Mouse (Mus musculus) cerebellum, postnatal 14 days (tissue): Measurements from ENCODE around the gene Myo1d.

Source experiments
- DNase-seq, 2 experiments: peaks; one replicate each; pipeline ENCODE4 v3.0.0; 2021; ENCODE audit warnings: mixed read lengths in 2 of 2

Myo1d gene

GRCm38 (mm10) chr11:80778916-80779526 is 804 bp downstream of the Myo1d start:
- DNase-seq: no peak

GRCm38 (mm10) chr11:80778157-80778556 is 1.7 kb downstream of the Myo1d start:
- DNase-seq: no peak

GRCm38 (mm10) chr11:80777708-80778107 is 2.1 kb downstream of the Myo1d start:
- DNase-seq: no peak

- DNase-seq: no peak
Observed at GRCm38 (mm10) chr11:80775535-80775934, 4.3 kb downstream of the Myo1d start.

GRCm38 (mm10) chr11:80772595-80773210 is 7.1 kb downstream of the Myo1d start:
- no peak for DNase-seq

GRCm38 (mm10) chr11:80771596-80772250 is 8.1 kb downstream of the Myo1d start:
- no peak for DNase-seq

- DNase-seq: no peak
Observed at GRCm38 (mm10) chr11:80771186-80771585, 8.6 kb downstream of the Myo1d start.

- no peak for DNase-seq
Observed at GRCm38 (mm10) chr11:80767320-80767617, 12.6 kb downstream of the Myo1d start.

- DNase-seq: no peak
Observed at GRCm38 (mm10) chr11:80766472-80767319, 13.1 kb downstream of the Myo1d start.

- DNase-seq: no peak
Observed at GRCm38 (mm10) chr11:80766068-80766467, 13.8 kb downstream of the Myo1d start.

- no peak for DNase-seq
Observed at GRCm38 (mm10) chr11:80762066-80762465, 17.8 kb downstream of the Myo1d start.

- no peak for DNase-seq
Observed at GRCm38 (mm10) chr11:80761285-80761974, 18.4 kb downstream of the Myo1d start.

GRCm38 (mm10) chr11:80759023-80759422 is 20.8 kb downstream of the Myo1d start:
- DNase-seq: no peak

- no peak for DNase-seq
Observed at GRCm38 (mm10) chr11:80754201-80754600, 25.6 kb downstream of the Myo1d start.

- no peak for DNase-seq
Observed at GRCm38 (mm10) chr11:80751168-80751567, 28.7 kb downstream of the Myo1d start.

GRCm38 (mm10) chr11:80749187-80749586 is 30.6 kb downstream of the Myo1d start:
- DNase-seq: no peak

- DNase-seq: no peak
Observed at GRCm38 (mm10) chr11:80745426-80745825, 34.4 kb downstream of the Myo1d start.

GRCm38 (mm10) chr11:80743823-80744410 is 35.9 kb downstream of the Myo1d start:
- no peak for DNase-seq

- no peak for DNase-seq
Observed at GRCm38 (mm10) chr11:80742462-80742861, 37.4 kb downstream of the Myo1d start.

- DNase-seq: no peak
Observed at GRCm38 (mm10) chr11:80734771-80735170, 45.1 kb downstream of the Myo1d start.

GRCm38 (mm10) chr11:80724701-80725100 is 55.1 kb downstream of the Myo1d start:
- no peak for DNase-seq

GRCm38 (mm10) chr11:80723406-80724047 is 56.3 kb downstream of the Myo1d start:
- DNase-seq: no peak
